Mouse (Mus musculus) MN1 (cell line): ENCODE measurements around the gene Gm20708.
"Not testable (repeated sequence)": the region's sequence is repeated elsewhere in the genome, so short reads cannot be mapped to it uniquely, and the experiment has no call there.

Experiments
- DNase-seq: peaks from one replicate; pipeline ENCODE4 v3.0.0-alpha.2; 2016; ENCODE audit warnings: low spot score

The Gm20708 gene

GRCm38 (mm10) chr11:117832086-117832969 is 22.9 kb downstream of the Gm20708 start:
- no peak for DNase-seq

GRCm38 (mm10) chr11:117833509-117833908 is 24.0 kb downstream of the Gm20708 start:
- DNase-seq: not testable (repeated sequence)

- DNase-seq: no peak
These were observed 24.6 kb downstream of the Gm20708 start for GRCm38 (mm10) chr11:117834086-117834485.

GRCm38 (mm10) chr11:117836306-117836705 is 26.8 kb downstream of the Gm20708 start:
- DNase-seq: no peak

GRCm38 (mm10) chr11:117838572-117838971 is 29.1 kb downstream of the Gm20708 start:
- DNase-seq: no peak

- DNase-seq: no peak
These were observed 29.6 kb downstream of the Gm20708 start for GRCm38 (mm10) chr11:117839021-117839420.

- no peak for DNase-seq
These were observed 31.4 kb downstream of the Gm20708 start for GRCm38 (mm10) chr11:117840910-117841309.

- no peak for DNase-seq
These were observed 34.0 kb downstream of the Gm20708 start for GRCm38 (mm10) chr11:117843434-117843833.

- no peak for DNase-seq
These were observed 35.5 kb downstream of the Gm20708 start for GRCm38 (mm10) chr11:117844997-117845396.

GRCm38 (mm10) chr11:117845651-117846050 is 36.2 kb downstream of the Gm20708 start:
- no peak for DNase-seq

GRCm38 (mm10) chr11:117846640-117847039 is 37.2 kb downstream of the Gm20708 start:
- DNase-seq: no peak

GRCm38 (mm10) chr11:117847593-117848215 is 38.2 kb downstream of the Gm20708 start:
- no peak for DNase-seq

- DNase-seq: peak; percentile 58
These were observed 39.0 kb downstream of the Gm20708 start for GRCm38 (mm10) chr11:117848271-117848984.

GRCm38 (mm10) chr11:117848985-117849671 is 39.7 kb downstream of the Gm20708 start, which contains the start of gene Birc5:
Gene Birc5, plus strand, starts transcription at chr11:117849251.
- DNase-seq: peak; percentile 96

GRCm38 (mm10) chr11:117852875-117853274 is 43.4 kb downstream of the Gm20708 start:
- DNase-seq: no peak

- no peak for DNase-seq
These were observed 44.8 kb downstream of the Gm20708 start for GRCm38 (mm10) chr11:117854241-117854640.

GRCm38 (mm10) chr11:117855360-117855759 is 45.9 kb downstream of the Gm20708 start:
- DNase-seq: no peak

- no peak for DNase-seq
These were observed 46.5 kb downstream of the Gm20708 start for GRCm38 (mm10) chr11:117855975-117856374.

GRCm38 (mm10) chr11:117857462-117857861 is 48.0 kb downstream of the Gm20708 start:
- DNase-seq: no peak

- no peak for DNase-seq
These were observed 48.9 kb downstream of the Gm20708 start for GRCm38 (mm10) chr11:117858392-117858791.

- DNase-seq: no peak
These were observed 51.1 kb downstream of the Gm20708 start, which contains the start of gene Tmem235 for GRCm38 (mm10) chr11:117860601-117861000. Gene Tmem235, plus strand, starts transcription at chr11:117860752.
